In the genomic region with DNA sequence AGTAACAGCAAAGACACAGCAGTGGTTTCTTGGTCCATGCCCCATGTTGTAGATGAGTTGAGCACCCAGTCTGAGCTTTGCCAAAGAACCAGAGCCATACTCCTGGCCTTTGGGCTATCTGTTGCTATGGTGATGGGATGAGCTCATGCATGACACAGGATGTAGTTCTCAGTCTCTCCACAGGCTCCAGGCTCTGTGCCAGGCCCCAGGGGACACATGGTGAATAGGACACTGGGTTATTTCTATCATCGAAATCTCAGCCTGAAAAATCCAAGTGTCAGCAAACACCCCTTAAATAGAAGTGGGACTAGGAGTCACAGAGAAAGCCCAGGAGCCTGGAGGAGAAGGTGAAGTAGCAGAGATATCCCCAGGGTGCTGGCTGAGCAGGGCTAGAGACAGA, we compare ENCODE assay signal across 7 mouse cellular contexts. TPM values are rescaled to one million over a fixed set of nuclear protein-coding genes. Genes with fewer than 3 reads are reported as not detected.
DNase-seq lines count a peak whose midpoint lies in the region; ATAC-seq and TF ChIP-seq lines count a peak whose summit lies in the region.

No protein-coding gene starts in this region.

- H3K9ac ChIP-seq in lung, embryonic 15.5 days, result no peak overlapping the region

- H3K27me3 ChIP-seq in lung, embryonic 15.5 days, result no peaks in the 10 kb centered on the region

- no peak overlapping the region for H3K4me3 ChIP-seq in lung, embryonic 15.5 days

- no peak for TF ChIP-seq POLR2A in brain, embryonic 14.5 days (IDR thresholded peaks at IDR 0.05; ENCODE audit: borderline replicate concordance, extremely low read depth, insufficient read depth, insufficient read length, poor library complexity, severe bottlenecking)

- ATAC-seq in lung, embryonic 15.5 days (ENCODE audit: borderline replicate concordance, extremely low read depth, low FRiP score, low TSS enrichment), result peak; percentile 59; the same call in 1 of the 2 replicates
- no peak for ATAC-seq in granulocyte monocyte progenitor cell, adult 5-6 weeks (replicated peaks; ENCODE audit: poor library complexity, severe bottlenecking)

- WGBS in lung, embryonic 15.5 days, result 21% methylated on average over 1 of the region's 1 CpGs

- H3K4me1 ChIP-seq in lung, embryonic 15.5 days, result peaks cover 18% of the 10 kb centered on the region; the same call in 1 of the 2 replicates

- H3K36me3 ChIP-seq in lung, embryonic 15.5 days, result no peaks in the 10 kb centered on the region

- no peak for TF ChIP-seq CTCF in brain, embryonic 14.5 days (IDR thresholded peaks at IDR 0.05; ENCODE audit: borderline replicate concordance, extremely low read depth, insufficient read depth, insufficient read length)

- DNase-seq in right cerebral cortex, postnatal 14 days, result peak; percentile 50
- no peak for DNase-seq in right cerebral cortex, postnatal 25 days
- peak; percentile 68 for DNase-seq in brain, embryonic 14.5 days (ENCODE audit: low read depth)
- DNase-seq in heart, adult 18-20 months, result peak; percentile 47 to 59
- no peak for DNase-seq in layer of hippocampus, postnatal 10 days (ENCODE audit: low spot score in 2 of 2)

- H3K4me2 ChIP-seq in lung, embryonic 15.5 days, result no peak overlapping the region

- no peak overlapping the region for H3K27ac ChIP-seq in lung, embryonic 15.5 days

- H3K9me3 ChIP-seq in lung, embryonic 15.5 days, result no peaks in the 10 kb centered on the region

RNA-seq across cellular contexts. Expression of a gene that starts 50.6 kb away (rescaled TPM):
- 27.6 and 34.2 TPM in 2 replicates for polyA plus RNA-seq in brain, embryonic 14.5 days (2012; rRNA removed)
- total RNA-seq in heart, adult 18-20 months (2021), result 1 to 10 TPM; 5.4 to 5.6 TPM
- 31.3 and 38.6 TPM in 2 replicates for polyA plus RNA-seq in lung, embryonic 15.5 days (2015; fragmentation: Nextera tagmentation; extraction: Ambion mirVana)
- total RNA-seq in granulocyte monocyte progenitor cell, adult 5-6 weeks (2014; fragmentation: Nextera tagmentation), result 37.7 and 45.6 TPM in 2 replicates
- total RNA-seq in granulocyte monocyte progenitor cell, adult 5-6 weeks (2017), result 18.4 and 24.8 TPM in 2 replicates
- total RNA-seq in layer of hippocampus, postnatal 10 days (2021), result 10 to 100 TPM; 23.0 to 23.2 TPM

Comparison
In these comparisons a context has a peak if more than half of its experiments do, and no peak if none do; other contexts are left out.
1. DNase-seq: peak in right cerebral cortex, postnatal 14 days (single experiment), brain, embryonic 14.5 days (single experiment) and heart, adult 18-20 months (2 of 2); none in right cerebral cortex, postnatal 25 days (single experiment) and layer of hippocampus, postnatal 10 days (0 of 2).